Mouse (Mus musculus) heart, adult 8-10 months (tissue): ENCODE data around the gene Fbxo2. TPM values are rescaled to one million over a fixed set of nuclear protein-coding genes. Genes with fewer than 3 reads are reported as not detected.
A peak's percentile ranks its signal among the peaks of the same experiment; 100 is the strongest.
"Not testable (repeated sequence)": the region's sequence is repeated elsewhere in the genome, so short reads cannot be mapped to it uniquely, and the experiment has no call there.

Experiments used
- DNase-seq: peaks from one replicate; pipeline ENCODE4 v3.0.0; 2022; ENCODE audit warnings: low spot score
- total RNA-seq, 4 experiments: library from RNA; stranded (reverse); gene quantifications; 2 replicates each; pipeline ENCODE4 v1.2.4; 2022

Fbxo2 gene
- under 1 TPM; 0.27 to 0.57 (median 0.31) TPM for total RNA-seq

GRCm38 (mm10) chr4:148160436-148161390 is at the start of gene Fbxo2, which contains the start of gene Fbxo44:
TSS of gene Fbxo2 (plus strand) at chr4:148160621.
TSS of gene Fbxo44 (minus strand) at chr4:148160482.
- DNase-seq = no peak

GRCm38 (mm10) chr4:148112519-148112918 is 47.9 kb upstream of the Fbxo2 start:
- DNase-seq = no peak

GRCm38 (mm10) chr4:148114758-148115391 is 45.5 kb upstream of the Fbxo2 start:
- DNase-seq = peak; percentile 86

GRCm38 (mm10) chr4:148115467-148115866 is 45.0 kb upstream of the Fbxo2 start:
- no peak for DNase-seq

GRCm38 (mm10) chr4:148116657-148117056 is 43.8 kb upstream of the Fbxo2 start:
- no peak for DNase-seq

- DNase-seq = no peak
Observed at GRCm38 (mm10) chr4:148117392-148117791, 43.0 kb upstream of the Fbxo2 start.

GRCm38 (mm10) chr4:148119578-148119977 is 40.8 kb upstream of the Fbxo2 start:
- not testable (repeated sequence) for DNase-seq

- DNase-seq = no peak
Observed at GRCm38 (mm10) chr4:148120555-148120954, 39.9 kb upstream of the Fbxo2 start.

- no peak for DNase-seq
Observed at GRCm38 (mm10) chr4:148121362-148121761, 39.1 kb upstream of the Fbxo2 start.

GRCm38 (mm10) chr4:148121982-148122693 is 38.3 kb upstream of the Fbxo2 start:
- no peak for DNase-seq

GRCm38 (mm10) chr4:148122694-148123066 is 37.7 kb upstream of the Fbxo2 start:
- DNase-seq = no peak

- no peak for DNase-seq
Observed at GRCm38 (mm10) chr4:148128241-148128640, 32.2 kb upstream of the Fbxo2 start.

- DNase-seq = no peak
Observed at GRCm38 (mm10) chr4:148128672-148129071, 31.7 kb upstream of the Fbxo2 start.

- no peak for DNase-seq
Observed at GRCm38 (mm10) chr4:148130133-148130532, 30.3 kb upstream of the Fbxo2 start, which contains the start of gene Mad2l2. TSS of gene Mad2l2 (plus strand) at chr4:148130384.

- DNase-seq = no peak
Observed at GRCm38 (mm10) chr4:148130561-148131413, 29.6 kb upstream of the Fbxo2 start, which contains the start of gene Draxin. TSS of gene Draxin (minus strand) at chr4:148130698.

- no peak for DNase-seq
Observed at GRCm38 (mm10) chr4:148131497-148132081, 28.8 kb upstream of the Fbxo2 start.

- no peak for DNase-seq
Observed at GRCm38 (mm10) chr4:148134988-148135387, 25.4 kb upstream of the Fbxo2 start.

- no peak for DNase-seq
Observed at GRCm38 (mm10) chr4:148137503-148137902, 22.9 kb upstream of the Fbxo2 start.

GRCm38 (mm10) chr4:148139767-148140097 is 20.7 kb upstream of the Fbxo2 start:
- no peak for DNase-seq

GRCm38 (mm10) chr4:148140098-148141011 is 20.1 kb upstream of the Fbxo2 start:
- peak; percentile 92 for DNase-seq
